Mouse (Mus musculus): Measurements from ENCODE around the gene Kcnj6.
A peak's percentile ranks its signal among the peaks of the same experiment; 100 is the strongest.

Gene Kcnj6

DNA sequence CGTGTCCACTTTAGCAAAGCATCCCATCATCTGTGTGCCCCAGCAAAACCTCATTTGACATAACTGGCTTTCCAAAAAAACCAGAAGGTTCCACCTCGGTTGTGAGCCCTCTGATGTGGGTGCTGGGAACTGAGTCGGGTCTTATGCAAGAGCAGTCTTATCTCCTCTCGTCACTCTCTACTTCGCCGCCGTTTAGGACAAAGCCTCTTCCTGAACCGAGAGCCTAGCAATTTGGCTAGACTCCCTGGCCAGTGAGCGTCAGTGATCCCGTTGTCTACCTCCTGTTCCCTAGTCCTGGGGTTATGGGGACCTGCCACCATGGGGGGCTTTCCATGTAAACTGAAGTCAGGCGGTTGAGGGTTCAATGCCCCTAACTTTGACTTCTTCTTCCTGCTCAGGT lies 280.4 kb downstream of the Kcnj6 start:
- DNase-seq (ENCODE audit: low read depth, low spot score): no peak

- no peak for DNase-seq (ENCODE audit: low read depth, low spot score)
Measured at GRCm38 (mm10) chr16:94714483-94714882, 283.0 kb downstream of the Kcnj6 start.

DNA sequence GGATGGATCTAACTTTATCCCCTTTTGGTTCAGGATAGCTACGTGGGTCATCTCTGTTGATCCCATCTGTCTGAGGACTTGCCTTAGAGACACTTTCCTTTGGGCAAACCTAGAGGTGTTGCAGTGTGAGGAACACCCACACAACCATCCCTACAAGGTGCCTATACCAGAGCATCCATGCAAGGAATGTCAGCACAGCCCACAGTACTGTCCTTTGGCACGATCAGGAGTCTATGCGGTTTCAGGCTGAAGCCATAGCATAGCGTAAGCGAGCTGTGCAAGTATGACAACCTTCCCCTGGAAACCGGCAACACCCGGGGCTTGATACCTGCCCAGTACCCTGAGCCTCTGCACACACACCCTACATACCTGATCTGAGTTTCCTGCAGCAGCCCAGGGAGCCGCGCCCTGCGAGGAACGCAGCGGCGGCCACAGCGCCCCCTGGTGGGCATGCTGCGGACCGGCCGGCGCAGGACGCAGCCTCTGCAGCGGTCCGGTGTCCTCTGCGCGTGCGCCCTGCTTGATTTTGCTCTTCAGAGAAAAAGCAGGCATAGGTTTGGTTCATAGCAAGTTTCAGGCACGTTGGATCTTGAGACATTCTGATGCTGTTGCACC lies 283.9 kb downstream of the Kcnj6 start:
- peak; percentile 44 for DNase-seq (ENCODE audit: low read depth, low spot score)

DNA sequence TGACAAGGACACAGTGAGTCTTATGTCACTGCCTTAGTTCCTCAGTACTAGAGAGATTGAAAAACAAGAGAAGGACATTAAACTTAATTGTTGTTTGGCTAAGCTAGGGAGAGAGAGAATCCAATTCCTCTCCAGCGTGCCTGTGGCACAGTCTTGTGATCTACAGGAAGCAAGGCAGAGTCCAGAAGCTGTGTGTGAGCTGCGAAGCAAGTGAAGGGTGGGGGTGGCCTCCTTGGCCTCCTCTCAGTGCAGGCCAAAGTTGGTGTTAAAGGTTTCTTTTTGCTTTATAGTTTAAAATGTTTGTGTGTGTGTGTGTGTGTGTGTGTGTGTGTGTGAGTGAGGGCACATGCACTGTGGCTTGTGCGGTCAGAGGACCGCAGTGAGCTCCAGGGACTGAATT lies 295.5 kb downstream of the Kcnj6 start:
- no peak for DNase-seq (ENCODE audit: low read depth, low spot score)

GRCm38 (mm10) chr16:94701141-94701540 lies 296.4 kb downstream of the Kcnj6 start:
- DNase-seq (ENCODE audit: low read depth, low spot score): no peak

Data from retina, adult 2 months (tissue).